Mouse (Mus musculus) kidney, adult 2 months (tissue): Measurements from ENCODE around the gene Jund. TPM values are rescaled to one million over a fixed set of nuclear protein-coding genes. Genes with fewer than 3 reads are reported as not detected.

Experiments
- DNase-seq: peaks from one replicate; pipeline ENCODE4 v3.0.0; 2021
- H3K27ac ChIP-seq: fragments of 200-500 bp; 2 replicates; pipeline ENCODE4 v1.5.1; 2012; ENCODE audit warnings: low read depth, low read length, control low read depth, inconsistent platforms; ENCODE audit not compliant: insufficient read depth
- H3K27me3 ChIP-seq: fragments of 200-500 bp; replicated peaks from 2 replicates; pipeline ENCODE4 v1.6.1; 2012; ENCODE audit warnings: mild to moderate bottlenecking, moderate library complexity, low read length, inconsistent platforms; ENCODE audit not compliant: control insufficient read depth, insufficient read depth
- H3K36me3 ChIP-seq: fragments of 200-500 bp; 2 replicates; pipeline ENCODE4 v1.6.1; 2012; ENCODE audit warnings: mild to moderate bottlenecking, moderate library complexity, low read length, inconsistent platforms; ENCODE audit not compliant: control insufficient read depth, insufficient read depth
- H3K4me1 ChIP-seq: fragments of 200-500 bp; 2 replicates; pipeline ENCODE4 v1.6.1; 2011; ENCODE audit warnings: low read length; ENCODE audit not compliant: control insufficient read depth, insufficient read depth
- H3K4me3 ChIP-seq: fragments of 200-500 bp; 2 replicates; pipeline ENCODE4 v1.5.1; 2011; ENCODE audit warnings: mild to moderate bottlenecking, low read depth, low read length, control low read depth; ENCODE audit not compliant: insufficient read depth
- CTCF ChIP-seq: fragments of 200-500 bp; conservative IDR thresholded peaks from 2 replicates; pipeline ENCODE4 v1.5.1; 2011; ENCODE audit warnings: low read depth, mild to moderate bottlenecking, control low read depth, low read length, moderate library complexity, mixed read lengths; ENCODE audit not compliant: insufficient read depth, insufficient read length
- POLR2A ChIP-seq: fragments of 200-500 bp; IDR thresholded peaks from one replicate; pipeline ENCODE4 v1.6.1; 2011; ENCODE audit warnings: low read depth, low read length, control low read depth
- WGBS: fragments of 180-500 bp; shearing (Covaris S2); methylation state at CpG from one replicate; pipeline ENCODE4 v1.1.7; 2018; 5-methylcytosine and 5-hydroxymethylcytosine counted together
- polyA plus RNA-seq: library from polyadenylated mRNA; depleted of rRNA; stranded (reverse); fragments of >200 nt; gene quantifications from 2 replicates; pipeline ENCODE4 v1.2.3, GENCODE M21; 2012

Gene Jund
- polyA plus RNA-seq, 1 experiment: 158 TPM

GRCm38 (mm10) chr8:70742176-70742575 is 43.4 kb downstream of the Jund start:
- Histone ChIP-seq H3K27me3 (no peaks in the 10 kb centered on the region), H3K36me3 (no peaks in the 10 kb centered on the region; the same call in 1 of the 2 replicates), H3K27ac (no peak overlapping the region), H3K4me1 (peaks cover 3% of the 10 kb centered on the region; the same call in 1 of the 2 replicates), H3K4me3 (no peak overlapping the region)
- TF ChIP-seq CTCF (no peak), POLR2A (no peak)
- WGBS: 70% methylated on average over 11 of the region's 11 CpGs
- no peak for DNase-seq

- Histone ChIP-seq H3K27me3 (no peaks in the 10 kb centered on the region), H3K4me3 (peak overlapping the region; percentile 38), H3K4me1 (peaks cover 3% of the 10 kb centered on the region; the same call in 1 of the 2 replicates), H3K36me3 (no peaks in the 10 kb centered on the region; the same call in 1 of the 2 replicates), H3K27ac (peak overlapping the region; percentile 49; the same call in 1 of the 2 replicates)
- DNase-seq: no peak
- WGBS: 40% methylated on average over 38 of the region's 38 CpGs
- TF ChIP-seq CTCF: no peak
- TF ChIP-seq POLR2A: no peak
Measured at GRCm38 (mm10) chr8:70742981-70743655, 44.4 kb downstream of the Jund start.

GRCm38 (mm10) chr8:70743656-70744590 is 45.2 kb downstream of the Jund start:
- no peaks in the 10 kb centered on the region; the same call in 1 of the 2 replicates for H3K36me3 ChIP-seq
- peak overlapping the region; percentile 38 for H3K4me3 ChIP-seq
- 0 out of 2 replicates have a peak, but pooled peaks have one; percentile 19 for TF ChIP-seq CTCF
- TF ChIP-seq POLR2A: peak; percentile 47
- DNase-seq: peak; percentile 95
- peak overlapping the region; percentile 49 for H3K27ac ChIP-seq
- WGBS: 12% methylated on average over 48 of the region's 48 CpGs
- peaks cover 3% of the 10 kb centered on the region; the same call in 1 of the 2 replicates for H3K4me1 ChIP-seq
- H3K27me3 ChIP-seq: no peaks in the 10 kb centered on the region

GRCm38 (mm10) chr8:70744806-70745205 is 46.1 kb downstream of the Jund start:
- H3K36me3 ChIP-seq: no peaks in the 10 kb centered on the region
- TF ChIP-seq CTCF (no peak), POLR2A (no peak)
- H3K4me3 ChIP-seq: no peak overlapping the region
- no peak for DNase-seq
- peak overlapping the region; percentile 49 for H3K27ac ChIP-seq
- WGBS: 53% methylated on average over 11 of the region's 11 CpGs
- no peaks in the 10 kb centered on the region for H3K27me3 ChIP-seq
- peaks cover 3% of the 10 kb centered on the region; the same call in 1 of the 2 replicates for H3K4me1 ChIP-seq

GRCm38 (mm10) chr8:70745691-70746220 is 47.0 kb downstream of the Jund start:
- no peak for DNase-seq
- H3K4me3 ChIP-seq: no peak overlapping the region
- no peak overlapping the region for H3K27ac ChIP-seq
- peaks cover 3% of the 10 kb centered on the region; the same call in 1 of the 2 replicates for H3K4me1 ChIP-seq
- H3K27me3 ChIP-seq: no peaks in the 10 kb centered on the region
- TF ChIP-seq POLR2A (no peak), CTCF (no peak)
- H3K36me3 ChIP-seq: no peaks in the 10 kb centered on the region
- WGBS: 73% methylated on average over 19 of the region's 19 CpGs

GRCm38 (mm10) chr8:70746676-70747075 is 47.9 kb downstream of the Jund start:
- Histone ChIP-seq H3K36me3 (no peaks in the 10 kb centered on the region), H3K4me1 (peaks cover 3% of the 10 kb centered on the region; the same call in 1 of the 2 replicates), H3K4me3 (no peak overlapping the region), H3K27me3 (no peaks in the 10 kb centered on the region), H3K27ac (no peak overlapping the region)
- DNase-seq: no peak
- no peak for TF ChIP-seq POLR2A
- no peak for TF ChIP-seq CTCF
- WGBS: 76% methylated on average over 9 of the region's 9 CpGs
